Mouse (Mus musculus): ENCODE measurements at regions not wholly inside any gene's neighbourhood (a gene's known extent, or its start where the extent isn't known, plus 50 kb on each side); places are given as distances from the start of the nearest gene placed in this dataset.

- TF ChIP-seq MYB (IDR thresholded peaks at IDR 0.05; ENCODE audit: low read depth, low read length), result no peak
- TF ChIP-seq CTCF (IDR thresholded peaks at IDR 0.05 in 2 of 3, conservative IDR thresholded peaks at IDR 0.05 in 1 of 3; ENCODE audit: control insufficient read depth in 1 of 3, insufficient read depth in 1 of 3, low read depth in 2 of 3, low read length in 3 of 3, poor library complexity in 1 of 3, severe bottlenecking in 1 of 3), result peak; percentile 54 to 74 (median 56)
- TF ChIP-seq POLR2A (IDR thresholded peaks at IDR 0.05; ENCODE audit: control insufficient read depth in 1 of 2, insufficient read depth in 1 of 2, low read depth in 1 of 2, low read length in 2 of 2, poor library complexity in 1 of 2), result no peak
These were observed 119.5 kb upstream of the Nhs start for GRCm38 (mm10) chrX:162278834-162279708.

All from MEL (cell line).